Mouse (Mus musculus) embryonic fibroblast, embryonic 13.5 days (primary cell): ENCODE results near the gene Zbtb44.

Experiments
- CTCF ChIP-seq: IDR thresholded peaks from 2 replicates; pipeline ENCODE4 v1.5.1; 2011; ENCODE audit warnings: mild to moderate bottlenecking, control low read depth, low read length, moderate library complexity, borderline replicate concordance; ENCODE audit not compliant: insufficient read depth
- POLR2A ChIP-seq: IDR thresholded peaks from 2 replicates; pipeline ENCODE4 v1.6.1; 2011; ENCODE audit warnings: low read depth, mild to moderate bottlenecking, control low read depth, low read length, moderate library complexity

GRCm38 (mm10) chr9:31000641-31001040, 29.8 kb upstream of the Zbtb44 start:
- TF ChIP-seq CTCF: no peak
- no peak for TF ChIP-seq POLR2A
